Mouse (Mus musculus) MN1 (cell line): ENCODE results near the gene Zbtb22.

ENCODE experiments used
- DNase-seq: peaks from one replicate; pipeline ENCODE4 v3.0.0-alpha.2; 2016; ENCODE audit warnings: low spot score

Gene Zbtb22

DNA sequence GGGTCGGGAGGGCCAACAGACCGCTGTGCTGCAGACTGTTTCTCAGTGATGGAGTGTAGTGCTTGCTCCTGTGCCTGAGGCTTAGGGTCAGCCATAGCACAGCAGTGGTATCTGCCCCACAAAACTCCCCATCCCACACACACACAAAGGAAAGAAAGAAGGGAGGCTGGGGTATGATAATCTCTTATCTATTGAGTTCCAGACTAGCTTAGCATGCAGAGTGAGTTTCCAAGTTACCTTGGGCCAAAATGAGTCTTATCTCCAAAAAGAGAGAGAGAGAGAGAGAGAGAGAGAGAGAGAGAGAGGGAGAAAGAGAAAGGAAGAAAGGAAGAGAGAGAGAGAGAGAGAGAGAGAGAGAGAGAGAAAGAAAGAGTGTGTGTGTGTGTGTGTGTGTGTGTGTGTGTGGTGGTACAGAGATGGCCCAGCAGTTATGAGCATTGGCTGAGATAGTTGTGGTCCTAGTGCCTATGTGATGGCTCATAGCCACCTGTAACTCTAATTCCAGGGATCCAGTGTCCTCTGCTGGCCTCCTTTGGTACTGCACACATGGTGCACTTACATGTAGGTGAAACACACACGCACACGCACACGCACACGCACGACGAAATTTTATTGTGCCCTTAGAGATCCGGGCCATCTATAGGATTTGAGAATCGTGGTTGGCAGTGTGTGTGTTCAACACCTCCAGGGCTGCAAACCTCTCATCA, 9.0 kb downstream of the Zbtb22 start:
- peak; percentile 68 for DNase-seq

DNA sequence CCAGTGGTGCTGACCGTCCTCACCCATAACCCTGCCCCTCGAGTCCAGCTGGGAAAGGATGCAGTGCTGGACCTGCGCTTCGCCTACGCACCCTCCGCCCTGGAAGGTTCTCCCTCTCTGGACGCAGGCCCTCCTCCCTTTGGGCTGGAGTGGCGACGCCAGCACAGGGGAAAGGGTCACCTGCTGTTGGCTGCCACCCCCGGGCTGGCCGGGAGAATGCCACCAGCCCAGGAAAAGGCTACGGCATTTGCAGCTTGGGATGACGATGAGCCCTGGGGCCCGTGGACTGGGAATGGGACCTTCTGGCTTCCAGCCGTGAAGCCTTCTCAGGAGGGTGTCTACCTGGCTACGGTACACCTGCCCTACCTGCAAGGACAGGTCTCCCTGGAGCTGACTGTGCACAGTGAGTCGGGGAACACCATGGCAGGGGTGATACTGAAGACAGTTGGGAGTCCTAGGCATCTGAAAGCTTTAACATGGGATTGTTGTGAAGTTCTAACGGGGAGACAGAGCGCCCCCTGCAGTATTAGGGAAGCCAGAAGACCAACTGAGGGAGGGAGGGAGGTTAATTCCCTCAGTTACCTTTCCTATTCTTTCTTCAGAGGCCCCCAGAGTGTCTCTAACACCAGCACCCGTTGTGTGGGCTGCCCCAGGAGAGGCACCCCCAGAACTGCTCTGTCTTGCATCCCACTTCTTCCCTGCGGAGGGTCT, 9.9 kb downstream of the Zbtb22 start:
- DNase-seq: no peak

DNA sequence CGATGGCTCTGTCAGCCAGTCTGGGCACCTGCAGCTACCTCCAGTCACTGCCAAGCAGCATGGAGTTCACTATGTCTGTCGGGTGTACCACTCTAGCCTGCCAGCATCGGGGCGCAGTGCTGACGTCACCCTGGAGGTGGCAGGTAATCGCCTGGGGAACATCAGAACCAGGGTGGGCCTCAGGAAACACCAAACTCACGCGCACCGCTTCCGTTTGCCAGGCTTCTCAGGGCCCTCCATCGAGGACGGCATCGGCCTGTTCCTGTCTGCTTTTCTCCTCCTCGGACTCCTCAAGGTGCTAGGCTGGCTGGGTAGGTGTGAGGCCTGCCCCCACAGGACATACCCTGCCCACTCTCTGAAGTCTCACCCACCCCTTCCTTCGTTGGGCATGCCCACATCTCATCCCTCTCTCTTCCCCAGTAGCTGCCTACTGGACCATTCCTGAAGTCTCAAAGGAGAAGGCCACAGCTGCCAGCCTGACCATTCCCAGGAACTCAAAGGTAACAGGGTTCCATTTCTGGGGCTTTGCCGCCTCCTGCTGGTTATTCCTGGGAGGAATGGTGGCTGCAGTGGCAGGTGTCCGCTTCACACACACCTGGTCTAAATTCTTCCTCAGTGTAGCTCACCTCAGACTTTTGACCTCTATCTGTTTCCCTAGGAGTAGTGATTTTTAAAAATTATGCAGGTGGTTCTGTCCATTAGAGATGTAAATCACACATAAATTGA, 10.7 kb downstream of the Zbtb22 start:
- no peak for DNase-seq

DNA sequence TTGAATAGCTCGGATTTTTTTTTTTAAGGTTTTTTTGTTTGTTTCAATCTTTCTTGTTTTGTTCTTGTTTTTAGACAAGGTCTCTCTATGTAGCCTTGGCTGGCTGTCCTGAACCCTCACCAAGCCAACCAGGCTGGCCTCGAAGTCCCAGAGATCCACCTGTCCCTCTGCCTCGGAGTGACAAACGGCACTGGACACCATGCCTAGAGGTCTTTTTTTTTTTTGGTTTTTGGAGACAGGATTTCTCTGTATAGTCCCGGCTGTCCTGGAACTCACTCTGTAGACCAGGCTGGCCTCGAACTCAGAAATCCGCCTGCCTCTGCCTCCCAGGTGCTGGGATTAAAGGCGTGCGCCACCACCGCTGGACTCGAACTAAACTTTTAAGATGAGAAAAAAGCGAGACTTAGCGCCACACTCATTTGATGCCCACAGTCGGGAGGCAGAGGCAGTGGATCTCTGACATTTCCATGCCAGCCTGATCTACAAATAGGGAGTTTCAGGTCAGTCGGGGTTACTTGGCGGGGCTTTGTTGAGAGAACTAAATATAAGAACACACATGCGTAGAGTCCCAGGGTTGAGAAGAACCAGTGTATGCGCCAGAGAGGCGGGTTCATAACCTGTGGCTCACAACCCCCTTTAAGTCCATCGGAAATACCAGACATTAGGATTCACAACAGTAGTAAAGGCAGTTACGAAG, 12.7 kb downstream of the Zbtb22 start:
- no peak for DNase-seq

DNA sequence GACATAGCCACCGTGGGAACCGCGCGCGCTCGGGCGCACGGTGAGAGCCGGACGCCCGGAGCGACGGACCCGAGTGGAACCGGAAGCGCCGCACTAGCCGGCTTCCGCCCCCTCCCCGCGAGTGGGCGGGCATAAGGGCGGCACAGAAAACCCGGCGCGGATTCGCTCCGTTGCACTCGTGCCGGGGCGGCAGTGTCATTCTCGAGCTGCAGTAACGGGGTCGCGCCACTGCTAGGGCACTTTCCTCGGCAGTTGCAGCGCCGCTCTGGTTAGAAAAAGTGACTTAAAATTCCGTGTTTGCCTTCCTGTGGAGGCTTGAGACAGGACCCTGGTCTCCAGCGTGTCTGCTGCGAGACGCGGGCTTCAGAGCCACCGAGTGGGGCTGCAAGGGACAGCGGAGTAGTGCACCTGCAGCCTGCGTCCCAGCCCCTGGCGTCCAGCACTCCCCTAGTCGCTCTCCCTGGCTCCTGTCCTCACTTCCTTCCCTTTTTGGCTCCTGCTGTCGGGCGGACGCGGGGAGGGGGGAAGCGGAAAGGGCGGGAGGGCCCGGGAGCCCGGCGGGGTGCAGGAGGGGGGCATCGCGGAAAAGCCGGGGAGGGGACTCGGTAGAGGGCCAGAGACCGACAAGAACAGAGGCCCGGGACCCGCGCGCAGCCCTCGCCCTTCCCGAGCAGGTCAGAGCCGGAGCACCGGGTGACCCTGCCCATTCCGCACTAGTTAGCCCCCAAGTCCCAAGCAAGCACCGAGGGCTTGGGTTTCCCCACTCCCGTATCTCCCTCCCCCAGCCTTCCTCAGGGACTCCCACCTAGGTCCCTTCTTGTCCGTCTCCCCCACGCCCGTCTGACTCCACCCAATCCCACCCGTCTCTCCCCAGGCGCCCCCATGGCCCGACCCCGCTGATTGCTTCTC, 13.9 kb downstream of the Zbtb22 start, which contains the start of gene Rgl2:
Rgl2 (plus strand) TSS at position 173 of the 909 bp plus-strand sequence.
- peak; percentile 98 for DNase-seq

DNA sequence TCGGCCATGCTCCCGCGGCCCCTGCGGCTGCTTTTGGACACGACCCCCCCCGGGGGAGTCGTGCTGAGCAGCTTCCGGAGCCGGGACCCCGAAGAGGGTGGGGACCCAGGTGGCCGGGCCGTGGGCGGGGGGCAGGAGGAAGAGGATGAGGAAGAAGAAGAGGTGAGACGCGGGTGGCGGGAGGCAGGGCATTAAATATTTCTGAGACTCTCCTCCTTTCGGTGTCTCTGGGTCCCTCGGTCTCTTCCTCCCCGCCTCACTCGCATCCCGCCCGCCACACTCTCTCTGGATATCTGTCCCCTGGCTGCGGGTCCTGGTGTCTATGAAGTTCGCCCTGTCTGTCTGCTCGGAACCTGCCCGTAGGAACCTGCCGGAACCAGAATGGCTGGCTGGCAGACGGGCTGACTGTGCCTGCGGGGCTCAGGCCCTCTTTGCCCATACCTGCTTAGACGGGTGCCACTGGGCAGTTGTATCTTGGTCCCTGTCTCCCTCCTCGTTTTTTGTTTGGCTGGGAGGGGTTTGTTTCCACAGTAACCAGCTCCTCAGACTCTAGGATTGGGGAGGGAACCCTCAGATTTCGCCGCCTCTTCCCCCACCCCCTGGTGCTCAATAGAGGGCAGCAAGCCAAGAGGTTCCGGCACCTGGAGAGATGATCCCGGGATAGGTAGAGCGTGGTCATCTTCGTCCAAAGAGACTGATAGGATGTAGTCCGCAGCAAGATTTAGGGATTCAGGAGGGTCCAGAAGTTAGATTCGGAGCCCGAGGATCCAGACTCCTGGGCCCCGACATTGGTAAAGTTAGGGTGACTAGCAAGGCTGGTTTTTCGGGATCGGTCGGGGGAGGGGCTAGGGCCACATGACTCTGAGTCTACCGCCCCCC, 14.8 kb downstream of the Zbtb22 start:
- DNase-seq: peak; percentile 67

DNA sequence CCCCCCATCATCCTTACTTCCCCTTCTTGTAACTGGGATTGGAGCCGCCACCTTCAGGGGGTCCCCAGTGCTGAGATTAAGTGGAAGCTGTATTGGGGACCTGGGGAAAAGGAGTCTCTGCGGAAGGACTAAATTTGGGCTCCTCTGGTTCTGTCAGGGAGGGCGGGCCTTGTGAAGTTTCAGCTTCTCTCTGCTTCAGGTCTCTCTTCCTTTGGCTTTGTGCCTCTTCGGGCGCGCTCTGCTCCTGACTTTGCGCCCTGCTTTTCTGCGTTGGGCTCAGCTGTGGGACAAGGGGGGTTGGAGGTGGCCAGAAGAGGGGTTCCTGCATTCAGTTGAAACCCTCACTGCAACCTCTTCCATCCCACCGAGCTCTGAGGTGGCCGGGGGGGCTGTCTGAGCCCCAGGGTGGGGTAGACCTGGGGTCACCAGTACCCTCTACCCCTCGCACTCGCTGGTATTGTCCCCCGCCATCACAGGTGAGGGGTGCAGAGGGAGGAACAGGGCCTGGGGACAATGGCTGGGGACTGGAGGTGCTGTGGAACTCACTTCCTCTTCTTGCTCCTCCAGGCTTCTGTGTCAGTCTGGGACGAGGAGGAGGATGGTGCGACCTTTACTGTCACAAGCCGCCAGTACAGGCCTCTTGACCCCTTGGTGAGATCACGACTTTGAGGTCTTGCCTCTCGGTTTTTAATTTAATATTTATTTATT, 15.6 kb downstream of the Zbtb22 start:
- no peak for DNase-seq

DNA sequence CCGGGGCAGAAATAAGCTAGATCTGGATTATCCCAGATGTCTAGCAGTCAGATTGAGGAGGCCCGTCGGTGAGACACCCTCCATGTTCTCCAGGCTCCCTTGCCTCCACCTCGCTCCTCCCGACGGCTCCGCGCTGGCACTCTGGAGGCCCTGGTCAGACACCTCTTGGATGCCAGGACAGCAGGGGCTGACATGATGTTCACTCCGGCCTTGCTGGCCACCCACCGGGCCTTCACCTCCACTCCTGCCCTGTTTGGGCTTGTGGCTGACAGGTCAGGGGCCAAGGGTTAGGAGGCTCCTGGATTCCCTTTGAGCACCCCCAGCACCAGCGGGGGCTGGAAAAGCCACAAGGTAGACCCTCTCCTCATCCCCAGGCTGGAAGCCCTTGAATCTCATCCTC, 16.2 kb downstream of the Zbtb22 start:
- no peak for DNase-seq

DNA sequence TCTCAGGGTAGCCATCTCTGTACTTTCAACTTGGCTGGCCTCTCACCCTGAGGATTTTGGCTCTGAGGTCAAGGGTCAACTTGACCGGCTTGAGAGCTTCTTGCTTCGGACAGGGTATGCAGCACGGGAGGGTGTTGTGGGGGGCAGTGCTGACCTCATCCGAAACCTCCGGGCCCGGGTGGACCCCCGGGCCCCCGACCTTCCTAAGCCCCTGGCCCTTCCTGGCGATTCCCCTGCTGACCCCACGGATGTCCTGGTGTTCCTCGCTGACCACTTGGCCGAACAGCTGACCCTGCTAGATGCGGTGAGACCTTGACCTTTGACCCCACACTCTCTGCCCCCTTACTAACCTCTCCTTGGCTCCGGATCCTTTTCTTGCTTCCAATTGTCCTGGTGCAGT, 16.7 kb downstream of the Zbtb22 start:
- DNase-seq: no peak

DNA sequence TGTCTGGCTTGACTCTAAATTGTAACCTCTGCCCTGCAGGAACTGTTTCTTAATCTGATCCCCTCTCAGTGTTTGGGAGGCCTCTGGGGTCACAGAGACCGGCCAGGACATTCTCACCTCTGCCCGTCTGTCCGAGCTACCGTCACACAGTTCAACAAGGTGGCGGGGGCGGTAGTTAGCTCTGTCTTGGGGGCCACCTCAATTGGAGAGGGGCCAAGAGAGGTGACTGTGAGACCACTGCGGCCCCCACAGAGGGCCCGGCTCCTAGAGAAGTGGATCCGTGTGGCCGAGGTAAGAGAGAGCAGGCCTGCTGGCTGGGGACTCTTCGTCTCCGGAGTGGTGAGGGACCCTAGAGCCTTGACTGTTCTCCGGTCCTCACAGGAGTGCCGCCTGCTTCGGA, 17.3 kb downstream of the Zbtb22 start:
- no peak for DNase-seq

DNA sequence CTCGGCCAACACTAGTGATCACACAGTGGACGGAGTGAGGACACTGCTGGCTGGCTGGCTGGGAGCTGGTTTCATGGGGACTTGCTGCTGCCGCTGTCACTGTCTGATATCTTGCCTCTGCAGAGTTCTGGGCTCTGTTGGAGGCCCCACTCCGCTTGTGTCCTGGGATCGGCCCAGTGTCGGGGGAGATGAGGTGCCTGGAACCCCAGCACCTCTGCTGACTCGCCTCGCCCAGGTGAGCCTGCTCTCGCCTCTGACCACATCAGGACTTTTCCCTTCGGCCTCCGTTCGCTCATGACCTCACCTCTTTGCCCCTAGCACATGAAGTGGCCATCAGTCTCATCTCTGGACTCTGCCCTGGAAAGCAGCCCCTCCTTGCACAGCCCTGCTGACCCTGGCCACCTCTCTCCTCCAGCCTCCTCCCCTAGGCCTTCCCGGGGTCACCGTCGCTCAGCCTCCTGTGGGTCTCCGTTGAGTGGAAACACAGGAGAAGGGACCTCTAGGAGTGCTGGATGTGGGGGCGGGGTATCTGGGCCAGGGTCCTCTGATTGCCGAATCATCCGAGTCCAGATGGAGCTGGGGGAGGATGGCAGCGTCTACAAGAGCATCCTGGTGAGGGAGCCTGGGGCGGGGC, 19.8 kb downstream of the Zbtb22 start:
- no peak for DNase-seq

DNA sequence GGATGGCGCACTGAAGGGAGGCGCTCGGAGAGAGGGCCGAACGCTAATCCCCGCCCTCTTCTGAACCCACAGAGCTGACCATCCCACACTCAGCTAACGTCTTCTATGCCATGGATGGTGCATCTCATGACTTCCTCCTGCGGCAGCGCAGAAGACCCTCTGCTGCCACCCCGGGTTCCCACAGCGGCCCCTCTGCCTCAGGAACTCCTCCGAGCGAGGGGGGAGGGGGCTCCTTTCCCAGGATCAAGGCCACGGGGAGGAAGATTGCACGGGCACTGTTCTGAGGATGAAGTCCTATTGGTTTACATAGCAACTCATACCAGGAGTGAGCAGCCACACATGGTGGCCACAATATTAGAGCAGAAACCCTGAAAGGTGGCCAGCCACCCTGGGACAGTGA, 21.3 kb downstream of the Zbtb22 start:
- DNase-seq: no peak

DNA sequence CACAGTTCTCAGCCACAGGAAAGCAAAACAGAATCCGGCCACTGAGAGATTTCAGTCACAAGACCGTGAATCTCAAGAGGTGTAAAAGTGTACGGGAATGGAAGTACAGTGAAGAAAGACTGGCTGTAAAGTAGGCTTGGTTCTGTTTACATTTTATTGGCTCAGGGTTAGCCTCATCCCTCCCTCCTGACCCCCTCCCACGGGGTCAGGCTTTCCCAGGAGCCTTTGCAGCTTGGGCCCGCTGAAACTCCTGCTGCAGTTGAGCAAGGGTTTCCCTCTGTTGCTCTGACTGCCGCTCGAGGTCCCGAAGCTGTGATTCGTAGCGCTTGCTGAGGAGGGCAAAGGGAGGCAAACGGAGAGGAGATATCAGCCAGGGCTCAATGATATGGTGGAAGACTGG, 23.1 kb downstream of the Zbtb22 start:
- DNase-seq: no peak

DNA sequence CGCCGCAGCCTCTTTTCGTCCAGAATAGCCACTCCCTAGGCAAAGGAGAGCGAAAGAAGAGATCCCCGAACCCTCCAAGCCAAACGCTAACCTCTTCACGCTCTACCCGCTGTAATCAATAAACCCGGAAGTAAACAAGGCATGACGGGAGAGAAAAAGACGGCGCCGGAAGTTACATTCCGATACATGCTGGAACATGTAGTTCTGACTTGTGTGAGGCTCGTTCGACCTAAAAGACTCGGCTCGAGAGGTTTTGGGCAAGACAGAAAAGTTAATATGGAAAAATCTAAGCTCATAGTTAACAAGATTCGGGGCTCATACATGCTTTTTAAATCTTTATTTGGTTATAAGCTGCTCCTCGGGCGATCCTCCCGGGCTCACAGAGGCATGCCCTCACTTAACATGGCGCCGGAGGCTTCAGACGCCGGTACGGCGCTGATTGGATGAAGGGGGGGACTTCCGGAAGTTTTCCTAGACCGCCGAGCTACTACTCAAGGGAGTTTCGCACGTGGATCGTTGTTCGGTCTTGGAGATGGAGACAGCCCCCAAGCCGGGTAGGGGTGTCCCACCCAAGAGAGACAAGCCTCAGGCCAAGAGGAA, 24.6 kb downstream of the Zbtb22 start, which contains the start of the genes Pfdn6 and Wdr46:
Pfdn6 (minus strand) TSS at position 138 of the 600 bp plus-strand sequence.
Wdr46 (plus strand) TSS at position 455 of the 600 bp plus-strand sequence.
- DNase-seq: peak; percentile 92

DNA sequence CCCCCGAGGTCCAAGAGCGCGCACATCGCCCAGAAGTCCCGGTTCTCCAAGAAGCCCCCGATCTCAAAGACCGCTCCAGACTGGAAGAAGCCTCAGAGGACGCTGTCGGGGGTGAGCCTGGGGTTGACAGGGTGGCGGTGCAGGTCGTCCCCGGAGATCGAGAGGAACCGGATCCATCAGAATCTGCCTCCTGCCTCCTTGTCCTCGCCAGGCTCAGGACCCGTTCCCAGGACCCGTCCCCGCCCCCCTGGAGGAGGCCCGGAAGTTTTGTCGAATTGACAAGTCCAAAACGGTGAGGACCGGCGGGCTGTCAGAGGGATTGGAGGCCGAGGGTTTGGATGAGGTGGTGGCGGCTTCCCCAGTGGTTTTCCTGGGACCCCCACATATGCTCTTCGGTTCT, 25.3 kb downstream of the Zbtb22 start:
- DNase-seq: peak; percentile 65

DNA sequence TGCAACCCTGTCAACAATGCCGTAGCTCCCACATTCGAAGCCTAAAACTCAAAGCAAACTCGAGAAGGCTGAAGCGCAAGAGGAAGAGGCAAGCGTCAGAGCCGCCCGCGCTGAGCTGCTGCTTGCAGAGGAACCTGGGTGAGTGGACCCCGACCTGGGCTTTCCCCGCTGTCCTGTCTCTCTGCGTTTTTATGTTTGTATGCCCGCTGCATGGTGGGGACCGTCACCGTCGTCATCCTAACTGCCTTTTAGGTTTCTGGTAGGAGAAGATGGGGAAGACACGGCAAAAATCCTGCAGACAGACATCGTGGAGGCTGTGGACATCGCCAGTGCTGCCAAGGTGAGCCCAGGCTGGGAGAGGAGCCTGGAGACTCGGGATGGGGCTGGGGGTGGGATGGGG, 25.7 kb downstream of the Zbtb22 start:
- DNase-seq: no peak

DNA sequence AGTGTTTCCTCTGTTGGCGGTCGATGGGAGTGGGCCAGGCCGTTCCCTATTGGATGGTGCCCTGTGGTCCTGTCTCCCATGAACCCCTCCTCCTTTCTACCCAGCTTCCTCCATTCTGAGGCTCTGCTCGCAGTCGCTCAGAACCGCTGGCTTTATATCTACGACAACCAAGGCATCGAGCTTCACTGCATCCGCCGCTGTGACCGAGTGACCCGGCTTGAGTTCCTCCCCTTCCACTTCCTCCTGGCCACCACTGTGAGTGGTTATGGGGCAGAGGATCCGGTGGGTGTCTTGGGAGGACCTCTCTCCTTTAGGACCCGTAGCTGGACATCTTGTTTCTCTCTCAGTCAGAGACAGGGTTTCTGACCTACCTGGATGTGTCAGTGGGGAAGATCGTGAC, 27.8 kb downstream of the Zbtb22 start:
- DNase-seq: no peak

DNA sequence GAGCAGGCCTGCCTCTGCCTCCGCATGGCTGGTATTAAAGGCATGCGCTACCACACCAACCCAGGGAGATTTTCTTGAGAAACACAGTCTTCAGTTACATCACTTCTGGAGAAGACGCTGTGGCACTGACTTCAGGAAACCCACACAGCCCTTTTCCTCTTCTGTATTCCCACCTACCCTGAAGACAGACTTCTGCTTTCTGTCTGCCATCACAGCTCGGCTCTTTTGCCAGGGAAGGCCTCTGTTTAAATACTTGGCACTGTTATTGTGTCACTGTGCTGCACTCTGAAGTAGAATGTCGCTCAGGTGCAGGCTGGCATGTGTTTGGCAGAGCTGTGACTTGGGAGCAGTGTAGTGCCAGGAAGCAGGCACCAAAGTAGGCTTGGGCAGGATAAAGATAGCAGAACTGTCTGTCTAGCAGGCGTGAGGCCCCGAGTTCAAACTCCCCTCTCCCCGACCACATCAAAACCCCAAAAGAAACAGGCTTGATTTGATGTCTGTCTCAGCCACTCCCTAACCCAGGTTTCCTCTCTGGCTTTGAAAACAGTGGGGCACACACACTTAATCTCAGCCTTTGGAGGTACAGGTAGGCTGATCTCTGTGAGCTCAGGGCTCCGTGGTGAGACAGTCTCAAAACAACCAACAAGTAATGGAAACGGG, 31.9 kb downstream of the Zbtb22 start:
- no peak for DNase-seq
